Mouse (Mus musculus) stomach, embryonic 14.5 days (tissue): ENCODE data around the gene Cldn19. TPM values are rescaled to one million over a fixed set of nuclear protein-coding genes. Genes with fewer than 3 reads are reported as not detected.
"Not testable (repeated sequence)": the region's sequence is repeated elsewhere in the genome, so short reads cannot be mapped to it uniquely, and the experiment has no call there.

ENCODE experiments used
- ATAC-seq: fragments of 200-750 bp; cut with Nextera tagmentation; 2 replicates; pipeline ENCODE4 v1.8.0; 2017; ENCODE audit warnings: low read depth, moderate TSS enrichment; ENCODE audit not compliant: insufficient number of reproducible peaks, insufficient read depth, low FRiP score
- H3K27ac ChIP-seq: fragments of 300-500 bp; sonication (generic); 2 replicates; pipeline ENCODE4 v1.5.1; 2014; ENCODE audit warnings: mild to moderate bottlenecking, low read length, moderate library complexity, mixed read lengths
- H3K27me3 ChIP-seq: fragments of 300-500 bp; sonication (generic); 2 replicates; pipeline ENCODE4 v1.6.1; 2014; ENCODE audit warnings: low read length, control low read depth, mixed read lengths; ENCODE audit not compliant: control insufficient read depth, insufficient read depth
- H3K36me3 ChIP-seq: fragments of 300-500 bp; sonication (generic); 2 replicates; pipeline ENCODE4 v1.6.1; 2014; ENCODE audit warnings: mild to moderate bottlenecking, control low read depth, low read length, moderate library complexity, mixed read lengths; ENCODE audit not compliant: control insufficient read depth, insufficient read depth
- H3K4me1 ChIP-seq: fragments of 300-500 bp; sonication (generic); 2 replicates; pipeline ENCODE4 v1.6.1; 2014; ENCODE audit warnings: low read length, control low read depth, mixed read lengths; ENCODE audit not compliant: control insufficient read depth, insufficient read depth
- H3K4me2 ChIP-seq: fragments of 300-500 bp; sonication (generic); replicated peaks from 2 replicates; pipeline ENCODE4 v1.6.1; 2014; ENCODE audit warnings: low read depth, low read length, control low read depth
- H3K4me3 ChIP-seq: fragments of 300-500 bp; sonication (generic); 2 replicates; pipeline ENCODE4 v1.5.1; 2014; ENCODE audit warnings: low read depth, low read length, control low read depth
- H3K9ac ChIP-seq: fragments of 300-500 bp; sonication (generic); replicated peaks from 2 replicates; pipeline ENCODE4 v1.6.1; 2014; ENCODE audit warnings: low read depth, mild to moderate bottlenecking, control low read depth, low read length, moderate library complexity, mixed read lengths
- H3K9me3 ChIP-seq: fragments of 300-500 bp; sonication (generic); 2 replicates; pipeline ENCODE4 v1.6.1; 2016; ENCODE audit warnings: low read depth, low read length, control low read depth; ENCODE audit not compliant: control insufficient read depth
- WGBS: fragments of 180-500 bp; shearing (Covaris S2); extraction: QIAGEN DNeasy Blood & Tissue Kit; methylation state at CpG from one replicate; pipeline ENCODE4 v1.1.7; 2014; 5-methylcytosine and 5-hydroxymethylcytosine counted together
- polyA plus RNA-seq: library from polyadenylated mRNA; unstranded; fragments of >200 nt; fragmentation: Nextera tagmentation; extraction: Ambion mirVana; gene quantifications from 2 replicates; pipeline ENCODE4 v1.2.1, GENCODE M21; 2014

Gene Cldn19
- polyA plus RNA-seq, 1 experiment from 2014 or later: not detected

DNA sequence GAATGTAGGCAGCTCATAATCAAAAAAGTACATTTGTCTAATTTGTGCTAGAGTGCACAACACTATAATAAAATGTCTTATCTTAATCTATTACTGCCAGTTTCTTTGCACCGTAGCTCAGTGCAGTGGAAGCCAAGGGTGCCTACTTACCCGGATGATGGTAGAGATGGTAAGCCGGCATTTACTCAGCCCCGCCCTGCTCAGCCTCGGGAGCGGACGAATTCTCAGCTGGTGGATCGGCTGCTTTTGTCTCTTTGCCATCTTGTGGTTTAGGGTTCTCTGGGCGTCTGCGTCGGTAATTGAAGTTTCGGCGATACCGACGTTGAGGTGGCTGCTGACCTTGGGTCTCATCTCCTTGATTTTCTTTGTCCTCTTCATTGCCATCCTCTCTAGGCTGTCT is 23.6 kb downstream of the Cldn19 start:
- peaks cover 81% of the 10 kb centered on the region for H3K36me3 ChIP-seq
- not testable (repeated sequence) for H3K27ac ChIP-seq, H3K4me1 ChIP-seq, H3K9me3 ChIP-seq, H3K4me3 ChIP-seq, H3K9ac ChIP-seq, H3K4me2 ChIP-seq, H3K27me3 ChIP-seq, ATAC-seq
- 85% methylated on average over 15 of the region's 15 CpGs for WGBS

- WGBS: 83% methylated on average over 1 of the region's 1 CpGs
- Histone ChIP-seq H3K4me1 (peaks cover 5% of the 10 kb centered on the region; the same call in 1 of the 2 replicates), H3K36me3 (peaks cover 50% of the 10 kb centered on the region), H3K9me3 (no peaks in the 10 kb centered on the region), H3K4me3 (no peak overlapping the region), H3K9ac (no peak overlapping the region), H3K4me2 (no peak overlapping the region), H3K27ac (no peak overlapping the region), H3K27me3 (no peaks in the 10 kb centered on the region)
- ATAC-seq: no peak
Observed at GRCm38 (mm10) chr4:119284861-119285260, 29.6 kb downstream of the Cldn19 start.

DNA sequence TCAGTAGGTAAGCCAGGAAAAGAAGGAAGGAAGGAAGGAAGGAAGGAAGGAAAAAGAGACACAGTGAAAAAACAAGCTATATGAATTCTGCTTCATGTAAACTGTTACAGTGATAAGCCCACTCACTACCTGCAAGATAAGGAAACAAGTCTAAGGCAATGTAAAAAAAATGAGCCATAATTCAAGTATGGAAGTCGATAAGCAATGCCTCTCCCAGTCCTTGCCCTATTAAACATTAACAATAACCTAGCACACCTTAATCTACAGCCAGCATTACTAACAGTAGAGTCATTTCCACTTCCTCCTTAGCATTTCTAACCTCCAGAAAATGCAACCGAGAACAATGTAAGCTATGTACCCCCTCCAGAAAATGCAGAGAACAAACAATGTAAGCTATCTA is 30.1 kb downstream of the Cldn19 start:
- H3K27ac ChIP-seq: no peak overlapping the region; the same call in 1 of the 2 replicates
- no peak overlapping the region for H3K9ac ChIP-seq
- peak; percentile 71 for ATAC-seq
- H3K4me2 ChIP-seq: no peak overlapping the region
- H3K27me3 ChIP-seq: no peaks in the 10 kb centered on the region
- no peaks in the 10 kb centered on the region for H3K9me3 ChIP-seq
- 49% methylated on average over 2 of the region's 2 CpGs for WGBS
- H3K4me3 ChIP-seq: no peak overlapping the region
- H3K4me1 ChIP-seq: peaks cover 5% of the 10 kb centered on the region; the same call in 1 of the 2 replicates
- H3K36me3 ChIP-seq: peaks cover 50% of the 10 kb centered on the region

DNA sequence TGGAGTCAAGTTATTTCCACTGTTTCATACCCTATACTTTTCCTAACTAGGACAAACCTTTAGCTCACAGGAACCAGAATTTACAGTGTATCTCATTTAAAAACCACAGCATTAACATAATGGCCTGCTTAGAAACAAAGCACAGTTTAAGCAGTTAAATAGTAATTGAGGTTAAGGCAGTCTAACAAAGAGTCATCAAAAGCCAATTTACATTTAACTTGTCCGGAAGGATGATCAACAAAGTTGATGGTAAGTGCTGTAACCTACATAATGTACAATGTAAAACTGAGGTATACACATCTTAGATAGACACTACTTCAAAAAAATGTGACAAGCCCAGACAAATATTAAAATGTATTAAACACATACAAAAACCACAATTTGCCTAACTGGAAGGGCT is 36.7 kb downstream of the Cldn19 start:
- no peak for ATAC-seq
- H3K27me3 ChIP-seq: no peaks in the 10 kb centered on the region
- H3K9me3 ChIP-seq: no peaks in the 10 kb centered on the region
- peak overlapping the region; percentile 89 for H3K4me3 ChIP-seq
- 61% methylated on average over 1 of the region's 1 CpGs for WGBS
- H3K4me2 ChIP-seq: peak overlapping the region; percentile 87
- no peak overlapping the region for H3K9ac ChIP-seq
- peaks cover 12% of the 10 kb centered on the region; the same call in 1 of the 2 replicates for H3K4me1 ChIP-seq
- peaks cover 10% of the 10 kb centered on the region; the same call in 1 of the 2 replicates for H3K36me3 ChIP-seq
- H3K27ac ChIP-seq: no peak overlapping the region

DNA sequence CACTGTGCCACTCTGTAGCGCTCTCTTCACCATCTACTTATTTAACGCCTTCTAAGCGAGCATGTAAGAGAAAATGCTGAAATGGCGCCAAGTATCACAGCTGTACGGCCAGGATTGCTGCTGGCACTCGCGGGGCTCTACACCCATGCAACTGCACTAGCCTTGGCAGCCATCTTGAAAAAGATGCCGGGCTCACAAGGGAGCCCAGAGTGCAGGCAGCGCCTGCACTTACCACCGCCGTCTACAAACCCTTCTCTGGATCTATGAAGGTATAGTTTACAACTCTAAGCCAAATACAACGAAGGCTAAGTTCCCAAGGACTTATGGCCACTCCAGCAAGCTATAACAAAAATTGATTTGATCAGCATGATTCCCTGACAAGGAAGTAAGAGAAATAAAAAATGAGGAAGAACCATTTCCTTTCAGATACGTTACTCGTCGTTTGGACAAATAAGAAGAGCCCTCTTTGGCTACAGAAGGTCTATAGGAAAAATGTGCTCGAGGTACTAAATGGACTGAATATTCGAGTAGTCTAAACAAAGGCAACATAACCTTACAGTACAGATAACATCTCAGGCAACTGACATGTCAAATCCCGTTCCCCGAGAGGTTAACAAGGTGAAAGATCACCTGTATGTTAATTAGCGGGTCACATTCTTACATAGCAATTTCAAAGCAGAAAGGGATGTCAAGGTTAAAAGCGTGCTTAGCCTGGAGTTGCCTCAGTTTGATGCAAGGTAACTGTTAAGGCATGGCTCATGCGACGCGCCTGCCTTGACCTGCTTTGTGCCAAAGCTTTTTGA is 37.8 kb downstream of the Cldn19 start:
- under 1% methylated on average over 24 of the region's 24 CpGs for WGBS
- no peak for ATAC-seq
- H3K27ac ChIP-seq: peak overlapping the region; percentile 86; the same call in 1 of the 2 replicates

GRCm38 (mm10) chr4:119293574-119294258 is 38.5 kb downstream of the Cldn19 start:
- peak overlapping the region; percentile 87 for H3K4me2 ChIP-seq
- H3K9me3 ChIP-seq: no peaks in the 10 kb centered on the region
- WGBS: under 1% methylated on average over 67 of the region's 80 CpGs
- H3K27me3 ChIP-seq: no peaks in the 10 kb centered on the region
- ATAC-seq: peak; percentile 16; the same call in 1 of the 2 replicates
- H3K4me3 ChIP-seq: peak overlapping the region; percentile 89
- H3K36me3 ChIP-seq: peaks cover 7% of the 10 kb centered on the region; the same call in 1 of the 2 replicates
- peaks cover 12% of the 10 kb centered on the region; the same call in 1 of the 2 replicates for H3K4me1 ChIP-seq
- H3K27ac ChIP-seq: peak overlapping the region; percentile 86
- H3K9ac ChIP-seq: peak overlapping the region; percentile 90

More for the DNA sequence above, 37.8 kb downstream of the Cldn19 start:
- peaks cover 9% of the 10 kb centered on the region; the same call in 1 of the 2 replicates for H3K36me3 ChIP-seq
- no peaks in the 10 kb centered on the region for H3K9me3 ChIP-seq
- peaks cover 12% of the 10 kb centered on the region; the same call in 1 of the 2 replicates for H3K4me1 ChIP-seq
- peak overlapping the region; percentile 89 for H3K4me3 ChIP-seq
- peak overlapping the region; percentile 90 for H3K9ac ChIP-seq
- H3K27me3 ChIP-seq: no peaks in the 10 kb centered on the region
- H3K4me2 ChIP-seq: peak overlapping the region; percentile 87

DNA sequence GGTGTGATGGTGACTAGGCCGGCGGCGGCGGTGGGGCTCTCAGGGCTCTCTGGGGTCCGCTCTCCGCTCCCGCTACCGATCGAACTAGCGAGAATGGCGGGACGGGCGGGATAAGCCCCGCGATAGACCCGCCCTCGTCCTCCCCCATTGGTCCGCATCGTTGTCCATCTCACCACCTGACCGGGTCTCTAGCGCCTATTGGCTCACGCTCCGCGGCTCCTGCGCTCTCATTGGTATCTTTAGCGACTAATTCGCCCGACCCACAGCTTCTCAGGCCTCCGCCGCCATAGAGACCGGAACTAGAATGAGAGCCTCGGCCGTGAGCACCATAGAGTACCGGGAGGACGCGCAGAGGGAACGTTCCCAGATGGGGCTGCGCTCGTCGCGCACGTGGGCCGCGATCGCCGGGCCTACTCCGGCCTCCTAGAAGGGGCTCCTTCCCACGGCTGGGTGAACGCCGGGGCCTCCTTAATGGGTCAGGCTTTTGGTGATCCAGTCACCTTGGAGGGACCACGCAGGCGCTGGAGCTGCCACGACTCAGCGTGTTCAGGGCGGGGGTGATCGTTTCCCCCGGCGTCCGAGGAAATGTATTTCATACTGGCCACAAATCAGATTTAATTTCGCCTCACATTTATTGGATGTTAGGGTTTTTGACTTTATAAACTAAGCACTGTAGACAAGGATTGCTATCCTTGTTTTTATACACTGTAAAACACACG is 39.4 kb downstream of the Cldn19 start, which contains the start of gene Ybx1:
Gene Ybx1 (minus strand): TSS at position 190 of the 719 bp plus-strand sequence.
- ATAC-seq: peak; percentile 100
- Histone ChIP-seq H3K9me3 (no peaks in the 10 kb centered on the region), H3K4me2 (peak within 1 kb of the TSS; percentile 87), H3K9ac (peak within 1 kb of the TSS; percentile 90), H3K4me1 (peaks cover 12% of the 10 kb centered on the region; the same call in 1 of the 2 replicates), H3K36me3 (peaks cover 7% of the 10 kb centered on the region; the same call in 1 of the 2 replicates), H3K27ac (peak within 1 kb of the TSS; percentile 91), H3K4me3 (peak within 1 kb of the TSS; percentile 89), H3K27me3 (no peaks in the 10 kb centered on the region)
- under 1% methylated on average over 60 of the region's 61 CpGs for WGBS

DNA sequence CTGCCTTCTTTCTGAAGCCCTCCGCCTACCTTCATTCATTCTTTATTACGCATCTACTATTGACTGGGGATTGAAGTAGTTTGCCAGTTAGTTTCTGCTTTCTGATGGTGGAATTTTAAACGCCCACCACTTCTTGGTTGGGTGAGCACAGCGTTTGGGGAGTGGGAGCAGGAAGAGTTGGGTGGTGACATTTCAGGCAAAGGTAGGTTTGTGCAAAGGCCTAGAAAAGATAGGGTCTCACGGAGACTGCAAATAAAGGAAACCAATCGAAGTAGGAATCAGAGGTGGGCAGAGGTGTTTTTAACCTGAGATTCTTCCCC is 39.9 kb downstream of the Cldn19 start:
- no peak for ATAC-seq
- 6% methylated on average over 6 of the region's 6 CpGs for WGBS
- no peaks in the 10 kb centered on the region for H3K27me3 ChIP-seq

More for the DNA sequence above, 39.9 kb downstream of the Cldn19 start:
- Histone ChIP-seq H3K27ac (peak overlapping the region; percentile 91; the same call in 1 of the 2 replicates), H3K9ac (peak overlapping the region; percentile 68), H3K4me1 (peaks cover 12% of the 10 kb centered on the region; the same call in 1 of the 2 replicates), H3K36me3 (peaks cover 4% of the 10 kb centered on the region; the same call in 1 of the 2 replicates), H3K4me2 (peak overlapping the region; percentile 63), H3K9me3 (no peaks in the 10 kb centered on the region), H3K4me3 (peak overlapping the region; percentile 89)
